Mouse (Mus musculus): ENCODE measurements at regions not wholly inside any gene's neighbourhood (a gene's known extent, or its start where the extent isn't known, plus 50 kb on each side); places are given as distances from the start of the nearest gene placed in this dataset.

DNA sequence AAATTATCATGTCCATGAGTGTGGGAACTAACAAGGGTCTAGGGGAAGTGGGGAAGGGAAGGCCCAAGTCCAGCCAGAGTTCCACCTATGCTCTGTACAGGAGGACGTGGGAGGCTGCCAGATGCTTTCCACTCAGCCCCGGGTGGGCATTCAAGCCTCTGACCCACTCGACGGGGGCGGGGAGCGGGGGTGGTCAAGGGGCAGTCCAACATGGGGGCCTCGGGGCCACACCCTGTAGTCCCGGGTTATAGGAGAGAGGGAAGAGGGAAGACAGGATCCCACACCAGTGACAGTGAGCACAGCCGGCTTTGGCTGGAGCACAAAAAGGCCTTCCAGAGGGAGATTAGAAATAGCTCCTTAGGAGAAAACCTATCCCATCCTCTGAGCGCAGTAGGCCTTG is 283.1 kb upstream of the Ddi1 start:
- intact Hi-C loops (cut with DNase I): no loop called here
- DNase-seq (ENCODE audit: low spot score in 2 of 2): no peak

DNA sequence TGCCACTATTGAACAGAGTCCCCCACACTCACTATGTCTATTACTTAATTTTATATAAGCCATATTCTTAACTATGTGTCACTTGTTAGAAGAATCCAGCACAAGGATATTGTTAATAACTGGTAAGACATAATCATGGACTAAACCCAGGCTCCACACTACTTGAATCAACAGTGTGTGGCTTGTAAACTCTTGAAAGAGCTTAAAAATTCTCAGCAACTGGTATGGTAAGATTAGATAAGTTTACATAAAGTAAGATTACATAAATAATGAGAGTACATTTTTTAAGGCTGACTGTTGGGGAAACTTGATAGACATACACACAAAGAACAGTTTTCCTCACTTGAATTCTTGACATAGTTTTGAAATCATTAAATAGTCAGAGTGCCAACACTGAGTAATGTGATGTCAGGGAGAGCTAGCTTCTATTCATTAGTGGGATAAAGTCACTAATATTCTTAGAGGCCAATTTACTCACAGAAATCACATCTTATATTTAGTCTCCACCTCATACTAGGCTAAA is 270.6 kb upstream of the Ddi1 start:
- no peak for DNase-seq (ENCODE audit: low spot score in 2 of 2)
- intact Hi-C loops (cut with DNase I): no loop called here

DNA sequence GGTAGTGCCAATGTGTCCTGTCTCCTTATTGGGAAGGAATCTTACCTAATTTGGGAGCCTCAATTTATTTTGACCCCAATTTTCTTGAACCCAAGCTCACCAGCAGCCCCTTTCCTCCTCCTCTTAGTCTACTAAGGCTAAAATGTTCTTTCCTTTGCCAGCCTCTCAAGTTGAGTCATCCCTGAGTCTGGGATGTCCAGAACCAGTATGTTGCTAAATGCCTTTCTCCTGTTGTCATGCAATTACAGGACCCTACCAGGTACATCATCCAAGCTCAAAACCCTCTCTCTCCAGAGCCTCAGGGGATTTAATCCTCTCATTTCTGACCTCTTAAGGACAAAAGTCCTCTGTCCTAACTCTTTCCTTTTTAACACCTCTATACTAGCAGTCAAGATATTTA is 259.2 kb upstream of the Ddi1 start:
- intact Hi-C loops (cut with DNase I): no loop called here
- DNase-seq (ENCODE audit: low spot score in 2 of 2): no peak

DNA sequence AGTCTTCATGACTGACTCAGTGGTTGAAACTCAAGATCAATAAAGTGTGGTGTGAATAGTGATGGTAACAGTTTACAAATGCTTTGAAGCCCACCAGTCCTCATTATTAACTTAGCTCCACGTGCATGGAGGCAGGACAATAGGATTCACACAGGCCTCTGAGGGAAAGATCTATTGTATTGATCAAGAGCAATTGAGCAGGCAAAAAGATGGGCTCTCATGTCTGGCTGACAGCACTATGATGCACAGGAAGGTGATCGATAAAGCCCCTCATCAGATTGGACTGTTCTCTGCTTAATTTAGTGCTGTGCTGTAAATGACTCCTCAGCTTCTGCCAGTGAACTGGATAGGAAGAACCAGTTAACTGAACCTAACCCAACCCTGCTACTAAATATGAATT is 247.5 kb upstream of the Ddi1 start:
- DNase-seq (ENCODE audit: low spot score in 2 of 2): no peak
- intact Hi-C loops (cut with DNase I): no loop called here

DNA sequence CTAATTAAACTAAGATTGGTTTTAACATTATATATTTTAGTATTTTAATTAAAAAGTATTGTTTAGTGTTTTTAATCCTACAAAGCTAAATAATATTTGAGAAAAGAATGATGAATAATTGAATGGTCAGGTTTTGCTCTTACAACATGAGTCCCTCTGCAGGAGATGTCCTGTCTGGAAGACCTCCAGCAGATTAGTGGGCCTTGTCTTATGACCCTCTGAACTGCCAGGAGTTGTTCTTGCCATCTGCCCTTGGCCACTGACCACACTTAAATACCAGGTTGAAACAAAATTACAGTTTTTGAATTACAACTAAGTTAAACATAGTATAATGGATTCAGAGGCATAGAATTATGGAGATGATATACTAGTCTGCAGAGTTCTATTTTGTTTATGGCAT is 228.1 kb upstream of the Ddi1 start:
- no peak for DNase-seq (ENCODE audit: low spot score in 2 of 2)
- intact Hi-C loops (cut with DNase I): no loop called here

DNA sequence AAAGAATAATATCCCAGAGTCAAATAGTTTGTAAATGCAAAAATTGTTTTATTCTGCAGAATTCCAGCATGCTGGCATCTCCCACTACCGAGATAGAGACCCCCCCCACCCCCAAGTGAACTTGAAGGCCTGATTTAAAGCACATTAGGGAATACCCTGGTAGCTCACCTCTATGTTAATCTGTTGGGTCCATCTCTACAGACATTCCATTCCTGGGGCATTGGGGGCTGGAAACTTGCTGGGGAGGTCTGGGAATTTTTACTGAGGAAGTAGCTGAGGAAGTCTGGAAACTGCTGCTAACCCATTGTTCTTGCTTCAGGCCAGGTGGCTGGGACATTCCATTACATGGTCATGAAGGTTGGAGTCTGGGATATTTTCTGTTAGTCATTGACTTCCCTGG is 210.8 kb upstream of the Ddi1 start:
- intact Hi-C loops (cut with DNase I): no loop called here
- DNase-seq (ENCODE audit: low spot score in 2 of 2): no peak

DNA sequence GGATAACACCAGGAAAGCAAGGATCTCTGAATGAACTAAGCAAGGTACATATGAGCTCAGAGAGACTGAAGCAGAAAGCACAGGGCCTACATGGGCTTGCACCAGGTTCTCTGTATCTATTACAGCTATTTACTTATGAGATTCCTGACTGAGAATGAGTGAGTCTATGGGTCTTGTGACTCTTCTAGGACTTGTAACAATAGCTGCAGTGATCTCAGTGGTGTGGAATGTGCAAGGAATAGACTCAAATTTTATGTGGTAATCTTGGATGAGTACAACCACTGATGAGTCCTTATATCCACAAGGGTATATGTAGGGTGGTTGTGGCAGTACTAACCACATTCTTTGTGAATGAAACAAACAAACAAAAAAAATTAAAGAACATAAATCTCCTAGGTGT is 184.9 kb upstream of the Ddi1 start:
- intact Hi-C loops (cut with DNase I): no loop called here
- DNase-seq (ENCODE audit: low spot score in 2 of 2): no peak

DNA sequence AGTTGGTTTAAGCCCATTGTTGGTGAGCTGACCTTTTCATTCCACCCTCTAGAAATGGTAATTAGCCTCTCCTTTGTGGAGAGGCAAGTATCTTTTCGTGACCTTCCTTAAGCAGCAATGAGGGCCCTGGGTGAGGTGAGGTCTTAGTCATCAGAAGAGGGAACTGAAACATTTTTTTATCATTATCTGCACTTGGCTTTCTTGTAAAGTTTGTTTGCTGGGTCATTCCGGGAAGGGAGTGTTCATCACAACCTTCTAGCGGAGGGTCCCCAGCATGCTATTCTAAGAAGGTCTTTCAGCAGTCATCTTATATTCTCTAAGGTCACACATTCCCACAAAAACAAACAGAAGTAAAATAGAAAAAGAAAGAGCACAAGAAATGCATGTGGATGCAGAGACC is 165.6 kb upstream of the Ddi1 start:
- DNase-seq (ENCODE audit: low spot score in 2 of 2): no peak
- intact Hi-C loops (cut with DNase I): no loop called here

DNA sequence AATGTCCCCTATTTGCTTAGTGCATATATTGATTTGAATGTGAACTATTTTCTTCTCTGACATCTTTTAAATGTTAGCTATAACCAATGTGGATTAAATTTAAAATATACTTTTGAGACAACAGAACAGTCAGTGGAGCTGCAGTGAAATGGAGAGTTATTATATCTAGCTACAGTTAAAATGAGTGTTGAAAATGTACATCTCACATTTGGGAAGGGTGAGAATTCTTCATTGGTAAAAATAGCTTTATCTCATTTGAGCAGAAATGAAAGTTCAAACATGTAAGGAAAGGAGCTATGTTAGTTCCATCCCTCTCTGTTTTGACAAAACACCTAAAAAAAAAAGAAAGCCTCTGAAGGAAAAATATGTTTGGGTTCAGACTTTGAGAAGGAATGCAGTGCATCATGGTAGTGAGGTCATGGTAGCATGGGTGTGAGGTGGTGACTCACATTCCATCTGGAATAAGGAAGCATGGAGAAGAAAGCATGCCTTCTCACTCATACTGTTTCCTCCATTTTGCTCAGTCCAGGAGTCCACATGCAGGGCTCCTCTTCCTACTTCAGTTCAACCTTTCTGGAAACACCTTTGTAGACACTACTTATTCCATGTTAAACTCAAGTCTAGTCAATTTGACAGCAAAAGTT is 164.3 kb upstream of the Ddi1 start:
- intact Hi-C loops (cut with DNase I): no loop called here
- DNase-seq (ENCODE audit: low spot score in 2 of 2): peak; percentile 3 to 52

DNA sequence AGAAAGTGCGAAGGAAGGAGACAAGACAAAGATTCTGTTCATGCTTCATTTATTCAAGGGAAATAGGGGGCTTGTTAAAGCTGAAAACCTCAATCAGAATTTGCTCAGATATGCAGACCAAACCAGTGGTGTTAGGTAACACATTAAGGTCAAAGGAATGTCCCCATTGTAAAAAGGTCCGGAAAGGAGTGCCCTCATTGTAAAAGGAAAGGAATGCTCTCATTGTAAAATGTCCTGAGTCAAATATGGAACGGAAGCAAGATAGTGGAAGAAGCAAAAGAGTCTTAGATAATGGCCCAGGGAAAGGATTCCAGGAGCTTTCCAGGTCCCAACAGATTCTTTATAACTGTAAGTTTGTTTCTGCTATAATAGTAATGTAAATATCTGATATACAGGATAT is 161.2 kb upstream of the Ddi1 start:
- DNase-seq (ENCODE audit: low spot score in 2 of 2): no peak
- intact Hi-C loops (cut with DNase I): no loop called here

DNA sequence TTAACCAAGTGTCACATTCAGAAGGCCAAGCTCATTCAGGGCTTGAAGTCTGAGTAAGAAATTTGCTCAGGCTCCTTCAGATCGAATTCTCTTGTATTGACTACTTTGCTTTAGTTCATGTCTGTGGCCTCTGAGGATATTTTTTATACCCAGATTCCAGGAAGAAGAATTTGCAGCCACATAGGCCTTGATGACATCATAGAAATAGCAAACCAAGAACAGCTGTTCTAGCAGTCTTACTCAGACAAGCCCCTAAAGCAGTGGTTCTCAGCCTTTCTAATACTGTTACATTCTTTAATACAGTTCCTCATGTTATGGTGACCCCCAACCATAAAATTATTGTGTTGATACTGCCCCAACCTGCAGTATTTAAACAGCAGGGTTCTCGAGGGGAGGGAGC is 160.8 kb upstream of the Ddi1 start:
- intact Hi-C loops (cut with DNase I): no loop called here

More for the DNA sequence above, 160.8 kb upstream of the Ddi1 start:
- no peak for DNase-seq (ENCODE audit: low spot score in 2 of 2)
